Mouse (Mus musculus): ENCODE results near the gene Oat.

The Oat gene

DNA sequence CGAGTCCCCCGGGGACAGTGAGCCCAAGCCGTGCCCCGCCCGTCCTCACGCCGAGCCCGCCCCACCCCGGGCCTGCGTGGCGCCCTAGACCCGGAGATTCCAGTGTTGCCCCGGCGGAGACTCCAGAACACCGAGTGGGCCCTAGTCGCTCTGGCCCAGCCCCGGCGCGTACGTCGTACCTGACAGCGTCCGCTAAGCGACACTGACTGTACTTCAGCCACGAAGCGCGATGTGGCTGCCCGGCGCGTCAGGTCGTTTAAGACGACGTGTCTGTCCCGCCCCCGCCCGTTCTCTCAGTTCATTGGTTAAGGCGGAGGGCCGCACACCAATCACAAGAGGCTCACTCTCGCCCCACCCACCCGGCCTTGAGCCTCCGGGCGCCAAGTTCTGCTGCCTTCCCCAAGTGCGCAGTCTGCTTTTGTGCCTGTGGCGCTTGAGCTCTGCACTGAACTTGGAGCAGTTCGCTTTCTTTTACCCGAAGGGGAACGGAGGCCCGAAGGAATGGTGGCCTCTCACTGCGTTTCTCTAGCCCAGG, at the start of gene Oat:
Oat (minus strand) TSS at position 283 of the 535 bp plus-strand sequence.
- peak; percentile 94 for DNase-seq (ENCODE audit: low spot score)

DNA sequence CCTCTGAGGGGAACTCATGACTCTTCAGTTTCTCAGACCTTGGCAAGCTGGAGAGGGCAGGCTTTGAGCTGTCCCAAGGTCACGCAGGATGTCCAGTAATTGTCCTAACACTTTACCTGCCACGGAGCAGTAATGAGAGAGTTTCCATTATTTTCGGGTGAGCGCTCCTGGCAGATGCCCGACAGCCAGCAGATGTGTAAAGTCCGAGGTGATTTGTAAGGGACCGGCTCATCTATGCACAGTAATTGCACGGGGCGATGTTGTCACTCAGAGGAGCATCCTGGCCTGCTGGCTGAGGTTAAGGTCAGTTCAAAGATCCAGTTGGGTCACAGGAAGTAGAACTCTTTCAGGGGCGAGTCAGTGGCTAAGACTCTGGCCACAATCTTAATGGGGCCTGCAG, 48.0 kb upstream of the Oat start:
- no peak for DNase-seq (ENCODE audit: low spot score)

DNA sequence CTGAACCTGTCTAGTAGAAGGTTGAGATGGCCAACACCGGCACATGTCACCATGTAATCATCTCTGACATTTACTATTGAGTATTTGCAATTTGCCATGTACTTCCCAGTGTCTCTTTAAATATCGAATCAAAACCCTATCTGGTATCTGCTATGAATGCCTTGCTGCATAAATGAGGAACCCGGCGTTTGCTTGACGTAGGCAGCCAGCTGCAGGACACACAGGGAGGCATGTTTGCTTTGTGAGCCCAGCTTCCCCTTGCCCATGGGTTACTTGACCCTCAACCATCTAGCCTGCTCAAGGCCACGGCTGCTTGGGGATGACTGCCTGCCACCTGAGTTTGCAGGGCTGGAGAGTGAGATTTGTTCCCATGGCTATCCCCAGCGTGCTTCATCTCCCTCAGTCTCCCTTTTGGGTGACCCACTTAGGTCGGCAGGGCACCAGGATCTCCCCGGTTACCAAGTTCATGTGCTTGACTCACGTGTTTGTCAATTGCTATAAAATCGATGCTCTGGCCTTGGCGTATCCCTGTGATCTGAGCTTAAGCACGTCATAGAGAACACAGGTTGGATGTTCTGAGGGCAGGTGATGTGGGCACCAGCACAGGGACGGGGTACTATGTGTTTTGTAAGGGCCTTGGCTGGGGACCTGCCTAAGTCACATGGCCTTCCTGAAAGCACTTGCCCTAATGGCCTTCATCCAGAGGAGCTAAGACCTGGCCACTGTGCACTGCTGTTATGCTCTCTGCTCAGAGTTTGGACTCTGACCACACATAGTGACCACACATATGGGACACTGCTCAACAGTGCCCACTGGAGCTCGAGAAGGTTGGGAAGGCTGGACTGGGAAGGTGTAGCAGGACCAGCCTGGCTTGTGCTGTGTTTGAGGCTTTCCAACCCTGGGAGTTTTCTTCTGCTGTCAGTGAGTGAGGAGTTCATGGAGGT, 44.0 kb upstream of the Oat start:
- no peak for DNase-seq (ENCODE audit: low spot score)

DNA sequence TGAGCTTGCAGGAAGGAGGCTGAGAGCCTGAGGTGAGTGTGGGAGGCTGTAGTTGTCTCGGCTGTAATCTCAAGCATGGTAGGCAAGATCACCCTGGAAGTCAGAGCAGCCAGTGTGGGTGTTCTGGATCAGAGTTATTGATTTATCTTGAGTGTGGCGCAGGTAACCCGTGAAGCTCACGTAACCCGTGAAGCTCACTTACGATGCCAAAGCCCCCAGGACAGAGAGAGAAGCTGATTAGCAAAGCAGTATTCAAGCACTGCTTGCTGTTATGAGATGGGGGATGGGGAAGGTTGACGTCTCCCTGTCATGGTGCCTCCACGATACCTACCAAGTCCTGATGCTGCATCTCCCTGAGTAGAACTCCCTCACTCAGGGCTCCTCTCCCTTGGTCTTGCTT, 43.4 kb upstream of the Oat start:
- no peak for DNase-seq (ENCODE audit: low spot score)

DNA sequence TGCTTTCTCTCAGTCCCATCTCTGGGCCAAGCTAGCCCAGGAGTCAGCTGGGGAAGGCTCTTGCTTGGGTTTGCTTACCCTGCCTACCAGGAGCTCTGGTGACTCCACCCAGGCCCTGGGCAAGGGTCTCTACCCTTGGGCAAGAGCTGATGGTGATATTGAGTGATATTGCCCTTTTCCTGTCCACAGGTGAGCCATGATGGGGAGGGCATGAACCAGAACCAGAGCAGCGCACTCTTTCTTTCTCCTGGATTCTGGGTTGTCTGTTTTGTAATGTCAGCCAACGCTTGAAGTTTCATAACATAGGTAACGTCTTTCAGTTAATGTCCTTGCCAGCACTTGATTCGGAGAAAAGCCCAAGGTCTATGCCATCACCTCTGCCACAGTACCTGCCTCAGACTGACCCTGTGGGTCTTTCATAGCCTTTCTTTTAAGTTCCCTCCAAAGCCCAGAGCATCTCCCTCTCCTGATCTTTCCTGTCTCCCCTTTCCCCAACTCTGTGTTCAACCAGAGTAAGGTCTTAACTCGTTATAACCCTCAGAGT, 40.9 kb upstream of the Oat start:
- no peak for DNase-seq (ENCODE audit: low spot score)

DNA sequence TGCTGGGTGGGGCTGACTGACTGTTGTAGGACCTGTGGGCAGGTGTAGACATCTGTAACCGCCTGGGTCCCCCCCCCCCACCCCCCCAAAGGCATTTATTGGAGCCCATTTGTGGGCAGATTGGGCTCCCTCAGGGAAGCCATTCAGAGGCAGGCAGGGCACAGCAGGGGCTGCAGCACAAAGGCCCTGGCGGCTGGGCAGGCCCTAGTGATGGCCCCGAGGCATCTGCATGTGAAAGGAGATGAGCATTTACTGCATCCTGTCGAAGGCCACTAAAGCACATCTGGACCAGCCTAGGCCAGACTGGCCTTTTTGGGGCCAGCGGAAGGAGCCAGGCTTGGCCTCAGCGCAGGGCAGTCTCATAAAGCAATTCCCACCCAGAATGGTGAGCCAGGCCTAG, 40.2 kb upstream of the Oat start:
- no peak for DNase-seq (ENCODE audit: low spot score)

DNA sequence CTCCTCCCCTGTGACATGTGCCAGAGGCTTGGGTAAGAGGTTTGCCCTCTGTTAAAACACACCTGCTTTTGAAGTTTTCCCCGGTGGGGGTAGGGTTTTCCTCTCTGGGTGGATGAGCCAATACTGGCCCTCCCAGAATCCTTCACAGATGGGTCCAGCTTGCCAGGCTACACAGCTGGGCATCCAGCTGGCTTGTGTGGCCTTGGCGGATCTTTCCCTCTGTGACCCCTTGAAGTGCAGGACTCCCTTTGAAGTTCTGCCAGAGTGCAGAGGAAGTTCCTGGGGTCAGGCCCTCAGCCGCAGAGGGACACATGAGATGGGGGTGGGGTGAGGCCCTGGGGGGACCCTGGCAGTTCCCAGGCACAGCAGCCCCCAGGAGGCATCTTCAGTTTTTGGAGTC, 39.1 kb upstream of the Oat start:
- no peak for DNase-seq (ENCODE audit: low spot score)

DNA sequence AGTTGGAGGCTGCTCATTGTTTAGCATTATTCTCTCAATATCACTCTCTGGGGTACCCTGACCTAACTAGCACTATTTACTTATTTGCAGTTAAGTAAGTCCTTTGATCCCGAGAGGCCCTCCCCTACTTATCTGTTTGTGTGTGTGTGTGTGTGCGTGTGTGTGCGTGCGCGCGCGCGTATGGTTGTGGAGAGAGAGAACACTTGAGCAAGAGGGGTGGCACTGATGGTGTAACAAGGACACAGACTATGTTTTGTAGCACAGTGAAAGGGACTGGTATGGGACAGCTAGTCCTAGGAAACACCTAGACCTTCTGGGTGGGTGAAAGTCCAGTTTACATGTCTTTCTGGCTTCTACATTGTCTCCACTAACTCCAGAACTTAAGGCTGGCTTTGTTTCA, 35.3 kb upstream of the Oat start:
- no peak for DNase-seq (ENCODE audit: low spot score)

DNA sequence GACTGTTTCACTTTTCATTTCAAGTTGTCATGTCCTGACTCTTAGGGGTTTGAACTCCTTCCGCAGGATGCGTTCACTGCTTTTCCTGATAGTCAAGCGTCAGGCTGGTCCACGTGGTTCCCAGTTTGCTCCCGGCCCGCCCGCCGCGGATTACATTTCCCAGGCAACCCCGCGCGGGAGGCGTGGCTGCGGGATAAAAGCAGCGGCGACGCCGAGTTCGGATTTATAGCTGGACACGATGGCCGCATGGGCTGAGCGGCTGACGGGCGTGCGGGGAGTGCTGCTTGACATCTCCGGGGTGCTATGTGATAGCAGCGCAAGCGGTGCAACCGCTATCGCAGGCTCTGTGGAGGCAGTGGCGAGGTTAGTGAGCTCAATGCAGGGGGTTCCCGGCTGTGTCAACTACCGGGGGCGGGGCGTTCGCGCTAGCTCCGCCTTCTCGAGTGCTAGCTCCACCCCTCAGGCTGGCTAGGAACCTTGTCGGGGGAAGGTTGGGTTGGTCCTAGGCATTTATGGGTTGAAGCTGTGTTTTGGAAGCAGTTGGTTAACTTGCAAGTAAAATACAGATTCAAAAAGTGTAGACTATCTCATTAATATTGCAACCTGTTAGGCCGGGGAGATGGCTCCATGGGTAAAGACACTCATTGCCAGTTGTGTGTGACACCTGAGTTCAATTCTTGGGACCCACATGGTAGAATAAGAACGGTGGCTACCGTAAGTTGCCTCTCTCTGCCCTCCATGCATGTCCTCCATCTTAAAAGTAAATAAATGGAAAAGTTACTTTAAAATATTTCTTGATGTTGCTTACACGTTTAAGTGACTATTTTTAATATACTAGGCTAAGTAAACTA, 34.5 kb upstream of the Oat start, which contains the start of gene Lhpp:
Lhpp (plus strand) TSS at position 171 of the 851 bp plus-strand sequence.
- peak; percentile 82 for DNase-seq (ENCODE audit: low spot score)

DNA sequence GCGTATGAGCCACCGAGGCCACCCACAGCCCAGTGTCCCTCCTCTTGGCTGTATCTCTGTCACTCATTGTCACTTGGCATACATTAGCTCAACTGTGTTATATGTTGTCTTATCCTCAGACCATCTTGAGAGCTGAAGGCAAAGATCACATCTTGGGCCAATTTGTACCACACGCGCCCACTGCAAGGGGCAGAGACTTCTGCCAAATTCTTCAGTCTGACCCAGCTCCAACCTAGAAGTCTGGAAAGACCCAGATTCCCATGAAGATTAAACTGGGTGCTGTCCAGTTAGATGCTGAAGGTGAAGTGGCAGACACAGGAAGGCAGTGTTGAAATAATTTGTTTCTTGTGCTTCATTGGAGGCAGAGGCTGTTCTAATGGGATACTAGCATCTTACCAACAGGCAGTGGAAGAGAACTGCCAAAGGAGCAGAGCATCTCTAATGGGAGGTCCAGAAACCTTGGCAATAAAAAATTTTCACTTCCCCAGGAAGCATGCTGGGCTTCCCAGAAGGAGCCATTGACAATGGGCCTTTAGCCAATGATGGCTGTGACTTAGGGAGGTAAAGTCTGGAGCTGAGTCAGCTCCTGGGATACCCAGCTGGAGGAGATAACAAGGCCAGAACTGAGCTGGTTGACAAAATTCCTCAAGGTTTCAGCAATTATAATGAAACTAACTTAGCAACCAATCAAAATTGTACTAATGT, 32.3 kb upstream of the Oat start:
- DNase-seq (ENCODE audit: low spot score) = no peak

DNA sequence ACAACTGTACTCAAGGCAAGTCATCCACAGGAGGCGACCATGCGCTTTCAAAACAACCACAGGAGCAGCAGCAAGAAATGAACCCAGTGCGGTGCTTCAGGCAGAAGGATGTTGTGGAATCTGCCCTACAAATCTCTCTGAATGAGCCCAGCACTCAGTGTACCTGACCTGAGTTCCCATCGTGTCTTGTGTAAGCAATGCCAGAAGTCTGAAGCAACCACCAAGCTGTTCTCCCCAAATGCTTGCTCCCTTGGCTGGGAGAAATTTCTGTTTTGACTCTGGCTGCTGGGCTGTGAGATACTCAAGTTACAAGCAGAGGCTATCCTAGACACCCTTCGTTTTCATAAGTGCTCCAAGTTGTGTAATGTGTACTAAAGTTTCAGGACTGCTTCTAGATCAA, 29.5 kb upstream of the Oat start:
- DNase-seq (ENCODE audit: low spot score) = no peak

DNA sequence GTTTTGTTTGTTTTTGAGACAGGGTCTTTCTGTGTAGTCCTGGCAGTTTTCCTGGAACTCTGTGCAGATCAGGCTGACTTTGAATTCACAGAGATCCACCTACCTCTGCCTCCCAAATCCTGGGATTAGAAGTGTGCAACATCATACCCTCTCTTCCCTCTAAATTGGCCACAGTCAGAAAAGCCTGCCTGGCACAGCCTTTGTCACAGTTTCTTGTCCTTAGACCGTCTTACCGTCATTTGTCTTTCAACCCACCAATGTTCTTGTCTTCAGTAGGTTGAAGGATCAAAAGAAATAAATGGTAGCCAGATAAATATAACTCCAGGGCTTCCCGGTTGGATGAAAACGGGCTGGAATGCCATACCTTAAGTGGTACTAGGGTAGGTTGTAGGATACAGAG, 28.5 kb upstream of the Oat start:
- DNase-seq (ENCODE audit: low spot score) = no peak

DNA sequence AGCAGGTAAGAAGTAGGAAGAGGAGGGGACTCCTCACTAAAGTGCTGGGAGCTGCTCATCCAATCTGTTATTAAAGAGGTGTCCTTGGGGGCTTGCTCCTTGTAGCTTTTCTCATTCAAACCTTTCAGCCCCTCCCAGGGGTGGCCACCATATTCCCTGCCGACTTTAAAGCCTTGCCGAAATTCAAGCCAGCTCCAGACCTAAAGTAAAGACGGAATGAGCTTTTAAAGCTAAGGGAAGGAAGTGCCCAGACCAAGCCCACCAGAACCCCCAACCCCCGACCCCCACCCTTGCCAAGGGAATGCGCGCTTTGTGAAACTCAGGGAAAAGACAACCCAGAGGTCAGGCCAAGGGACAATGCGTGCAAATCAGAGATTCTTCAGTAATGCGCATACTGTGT, 24.7 kb upstream of the Oat start:
- DNase-seq (ENCODE audit: low spot score) = no peak

DNA sequence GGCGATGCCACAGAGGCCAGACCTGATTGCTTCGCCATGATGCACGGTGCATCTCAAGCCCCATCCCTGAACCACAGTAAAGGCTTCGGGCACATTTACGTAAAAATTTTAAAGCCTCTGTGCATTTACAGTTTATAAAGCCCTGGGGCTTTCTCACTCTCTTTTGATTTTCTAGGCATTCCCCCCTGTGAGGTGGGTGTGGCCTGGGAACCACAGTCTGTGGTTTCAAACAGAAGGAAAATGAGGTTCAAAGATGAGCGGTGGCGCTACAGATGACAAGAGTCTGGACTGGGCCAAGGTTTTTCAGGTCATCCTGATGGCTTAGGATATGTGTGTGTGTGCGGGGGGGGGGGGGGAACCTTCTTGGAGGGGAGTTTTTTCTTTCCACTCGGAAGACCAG, 23.8 kb upstream of the Oat start:
- no peak for DNase-seq (ENCODE audit: low spot score)

DNA sequence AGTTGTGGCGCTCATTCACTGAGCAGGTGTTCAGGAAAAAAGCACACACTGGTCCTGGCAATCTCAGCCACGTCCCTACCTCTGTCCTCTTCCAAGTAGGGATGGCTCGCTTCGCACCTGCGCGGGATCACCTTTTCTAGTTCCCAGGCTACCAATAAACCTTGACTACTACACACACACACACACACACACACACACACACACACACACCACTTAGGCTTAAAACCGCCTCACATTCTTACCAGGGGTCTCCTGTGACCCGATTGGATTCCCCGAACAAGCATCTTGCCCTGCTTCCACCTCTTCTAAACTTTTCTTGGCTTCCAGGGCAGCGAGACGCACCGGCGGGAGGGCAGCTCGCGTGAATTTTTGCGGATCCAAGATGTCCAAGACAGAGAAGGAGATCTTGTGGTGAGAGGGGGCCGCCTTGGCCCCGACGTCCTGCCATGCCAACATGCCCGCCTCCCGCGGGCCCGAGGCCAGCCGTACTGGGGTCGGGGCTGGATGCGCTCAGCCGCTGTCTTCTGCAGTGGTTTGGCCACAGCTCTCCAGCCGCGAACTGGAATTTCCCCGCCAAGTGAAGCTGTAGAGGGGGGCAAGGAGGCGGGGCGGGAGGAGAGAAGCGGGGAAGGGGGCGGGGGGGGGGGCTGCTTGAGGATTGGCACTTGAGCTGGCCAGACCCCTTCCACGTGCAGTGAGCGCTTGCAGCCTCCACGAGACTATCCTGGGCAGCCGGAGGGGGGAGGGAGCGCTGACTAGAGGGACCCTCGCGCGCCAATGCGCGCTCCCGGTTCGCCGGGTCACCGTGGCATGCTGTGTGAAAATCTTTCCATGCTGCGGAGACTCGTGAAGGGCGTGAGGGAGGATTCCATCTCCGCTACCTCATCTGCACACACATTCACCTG, 23.1 kb upstream of the Oat start, which contains the start of gene Nkx1-2:
Nkx1-2 (minus strand) TSS at position 567 of the 905 bp plus-strand sequence.
- no peak for DNase-seq (ENCODE audit: low spot score)

DNA sequence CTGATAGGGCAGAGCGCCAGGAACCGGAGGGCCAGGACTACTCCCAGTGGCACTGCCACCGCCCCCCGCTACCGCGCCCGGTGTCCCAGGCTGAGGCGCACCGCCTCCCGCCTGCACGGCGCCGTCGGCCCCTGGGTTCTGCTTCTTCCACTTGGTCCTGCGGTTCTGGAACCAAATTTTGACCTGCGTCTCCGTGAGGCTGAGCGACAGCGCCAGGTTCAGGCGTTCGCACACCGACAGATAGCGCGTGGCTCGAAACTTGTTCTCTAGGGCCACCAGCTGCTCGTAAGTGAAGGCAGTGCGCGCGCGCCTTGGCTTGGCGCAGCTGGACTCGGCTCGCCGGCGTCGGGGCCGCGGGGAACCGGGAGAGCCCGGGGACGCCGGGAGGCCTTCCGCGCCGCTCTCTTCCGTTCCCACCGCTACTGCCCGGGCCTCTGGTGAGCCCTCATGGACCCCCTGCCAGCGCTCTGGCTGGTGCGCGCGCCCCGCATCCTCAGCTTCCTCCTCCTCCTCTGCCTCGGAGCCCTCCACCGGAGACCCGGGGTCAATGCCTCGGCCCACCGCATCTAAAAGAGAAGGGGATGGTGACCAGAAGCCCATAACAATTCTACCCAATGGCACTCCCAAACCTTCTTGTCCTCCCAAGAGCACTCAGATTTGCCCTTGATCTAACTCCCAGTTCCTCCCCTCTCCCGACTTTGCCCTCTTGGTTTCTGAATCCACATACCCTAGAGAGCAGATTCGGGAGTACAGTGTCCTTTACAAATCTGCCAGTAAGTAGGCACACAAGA, 21.2 kb upstream of the Oat start:
- no peak for DNase-seq (ENCODE audit: low spot score)

DNA sequence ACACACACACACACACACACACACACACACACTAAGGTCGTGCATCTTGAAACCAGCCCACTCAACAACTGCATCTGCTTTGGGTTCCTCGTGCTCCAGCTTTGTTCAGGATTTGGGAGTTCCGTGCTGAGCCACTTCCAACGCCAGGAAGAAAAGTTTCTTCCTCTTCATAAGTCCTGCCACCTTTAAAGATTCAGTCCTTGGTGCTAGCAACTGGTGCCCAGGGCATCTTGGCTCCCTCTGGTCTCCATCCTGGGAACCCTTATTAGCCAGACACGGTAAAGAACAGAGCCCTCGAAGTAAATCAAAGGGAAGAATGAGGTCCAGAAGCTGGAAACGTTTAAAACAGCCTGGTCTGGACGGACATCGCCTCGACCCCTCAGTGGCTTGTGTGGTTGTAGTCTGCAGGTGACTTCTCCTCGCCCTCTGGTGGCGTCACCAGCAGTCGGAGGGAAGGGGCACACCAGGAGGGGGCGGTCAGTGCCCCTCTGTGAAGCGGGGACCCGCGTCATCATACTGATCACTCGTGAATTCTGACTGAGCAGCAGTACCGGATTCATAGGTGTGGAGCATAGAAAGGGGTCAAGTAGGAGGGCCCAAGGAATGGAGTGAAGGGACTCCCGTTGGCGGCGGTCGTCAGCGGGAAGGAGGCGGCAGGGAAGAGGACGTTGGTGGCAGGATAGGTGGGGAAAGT, 20.5 kb upstream of the Oat start:
- DNase-seq (ENCODE audit: low spot score) = no peak

DNA sequence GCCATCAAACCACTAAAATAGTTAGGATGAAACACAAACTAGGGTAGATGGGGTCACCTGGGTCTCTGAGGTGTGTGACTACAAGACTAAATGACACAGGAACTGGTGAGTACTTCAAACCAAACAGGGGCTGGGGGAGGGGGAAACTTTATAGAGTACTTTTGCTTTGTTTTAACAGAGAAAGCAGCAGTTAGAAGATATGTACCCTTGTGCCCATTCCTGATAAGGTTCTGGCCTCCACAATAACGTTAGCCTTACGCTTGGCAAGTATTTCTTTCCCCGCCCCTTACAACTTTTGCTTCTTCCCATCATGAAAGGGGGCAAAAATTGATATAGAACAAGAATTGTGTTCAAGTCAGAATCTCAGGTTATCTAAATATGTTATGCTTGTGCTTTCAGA, 19.6 kb upstream of the Oat start:
- no peak for DNase-seq (ENCODE audit: low spot score)

DNA sequence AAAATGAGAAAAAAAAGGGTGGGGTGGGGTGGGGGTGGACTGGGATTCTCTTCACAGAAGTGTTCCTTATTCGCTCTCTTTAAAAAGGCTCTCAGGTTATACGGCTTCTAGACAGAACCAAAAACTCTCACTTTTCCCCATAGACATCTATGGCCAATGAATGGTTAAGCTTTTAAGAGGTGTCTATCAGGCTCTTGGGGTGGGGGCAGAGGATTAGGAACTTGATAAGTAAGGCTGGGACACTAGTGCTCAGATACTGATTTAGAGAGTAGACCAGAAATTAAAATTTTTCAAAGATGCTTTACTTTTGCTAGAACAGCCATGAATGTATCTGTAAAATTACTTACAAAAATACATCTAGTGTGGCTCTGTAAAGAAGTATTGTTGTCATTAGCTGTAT, 18.1 kb upstream of the Oat start:
- DNase-seq (ENCODE audit: low spot score) = no peak
